In the genomic region with DNA sequence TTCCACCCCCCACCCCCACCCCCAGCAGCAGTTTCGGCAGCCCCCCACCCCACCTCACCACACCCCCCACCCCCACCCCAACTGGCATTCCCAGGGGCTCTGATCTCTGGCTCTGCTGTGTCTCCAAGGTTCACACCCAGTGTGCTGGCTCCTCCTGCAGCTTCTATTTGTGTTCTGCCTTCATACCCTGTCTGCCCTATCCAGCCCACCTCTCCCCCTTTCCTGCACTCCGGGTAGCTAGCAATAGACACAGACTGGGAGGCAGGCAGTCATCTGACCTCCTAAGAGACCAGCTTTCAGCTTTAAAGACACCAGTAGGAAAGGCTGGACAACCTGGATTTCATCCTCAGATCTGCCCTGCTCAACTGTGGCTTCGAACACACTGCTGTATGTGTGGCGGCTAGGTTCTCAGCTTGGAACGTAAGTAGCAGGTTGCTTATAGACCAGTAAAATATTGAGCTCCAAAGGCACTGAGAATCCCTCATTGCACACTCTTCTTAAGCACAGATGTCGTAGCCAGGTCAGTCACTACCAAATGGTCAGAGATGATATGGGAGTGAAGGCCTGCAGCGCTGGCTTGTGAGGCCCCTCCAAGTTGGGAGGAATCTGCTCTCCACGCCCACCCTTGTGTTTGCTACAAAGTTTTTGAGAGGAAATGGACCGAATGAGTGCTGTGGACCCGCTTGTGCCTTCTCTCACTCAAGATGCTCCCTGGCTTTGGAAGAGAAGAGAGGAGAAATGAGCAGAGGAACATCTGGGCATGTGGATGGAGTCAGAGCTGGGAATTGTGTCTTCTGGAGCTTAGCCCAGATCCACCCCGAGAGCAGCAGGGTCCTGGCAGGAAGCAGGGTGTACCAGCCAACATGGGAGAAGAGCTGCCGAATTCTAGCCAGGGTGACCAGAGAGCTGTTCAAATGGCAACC, we compare ENCODE assay signal across 9 mouse cellular contexts.
DNase-seq lines count a peak whose midpoint lies in the region; ATAC-seq and TF ChIP-seq lines count a peak whose summit lies in the region.
"Had no signal": no experiment of that assay in that cellular context is flagged by ENCODE, and none has a peak within 500 bp of the region (broad histone marks: within the 10 kb centered on the region; RNA-seq: fewer than 3 reads in every experiment).

No protein-coding gene starts in this region.

- no peak for TF ChIP-seq POLR2A in cerebellum, adult 2 months (IDR thresholded peaks at IDR 0.05; ENCODE audit: borderline replicate concordance, insufficient read depth, low read length)

- ATAC-seq in embryonic facial prominence, embryonic 13.5 days (ENCODE audit: insufficient number of reproducible peaks, insufficient read depth, low FRiP score, low TSS enrichment, low read depth), result no peak
- peak; percentile 52; the same call in 1 of the 2 replicates for ATAC-seq in midbrain, embryonic 11.5 days (ENCODE audit: low FRiP score)

- peak; percentile 26 to 34 for DNase-seq in cerebellum, adult 2 months
- no peak for DNase-seq in cerebellum, postnatal 36 days
- peak; percentile 74 to 76 for DNase-seq in heart, postnatal 10 days
- peak; percentile 87 for DNase-seq in midbrain, embryonic 11.5 days (ENCODE audit: low spot score, missing footprints)
- no peak for DNase-seq in testis, postnatal 14 days (ENCODE audit: low spot score)
- no peak for DNase-seq in right cerebral cortex, postnatal 14 days
- no peak for DNase-seq in layer of hippocampus, adult 18-20 months (ENCODE audit: low spot score in 2 of 2)

- H3K4me2 ChIP-seq in embryonic facial prominence, embryonic 13.5 days, result peak overlapping the region; percentile 53
- no peak overlapping the region for H3K4me2 ChIP-seq in midbrain, embryonic 11.5 days

- 58% methylated on average over 12 of the region's 12 CpGs for WGBS in cerebellum, adult 2 months
- WGBS in embryonic facial prominence, embryonic 13.5 days, result 52% methylated on average over 12 of the region's 12 CpGs
- WGBS in midbrain, embryonic 11.5 days, result 60% methylated on average over 12 of the region's 12 CpGs

- H3K27me3 ChIP-seq in cerebellum, adult 2 months (ENCODE audit: control insufficient read depth, insufficient read depth, low read length), result no peaks in the 10 kb centered on the region
- H3K27me3 ChIP-seq in embryonic facial prominence, embryonic 13.5 days, result peaks cover 3% of the 10 kb centered on the region; the same call in 1 of the 2 replicates
- H3K27me3 ChIP-seq in midbrain, embryonic 11.5 days (ENCODE audit: control insufficient read depth, insufficient read depth, low read length), result no peaks in the 10 kb centered on the region

- no peak for TF ChIP-seq CTCF in cerebellum, adult 2 months (IDR thresholded peaks at IDR 0.05; ENCODE audit: borderline replicate concordance, insufficient read depth, low read depth, low read length)

- H3K4me3 ChIP-seq in cerebellum, adult 2 months (replicated peaks; ENCODE audit: insufficient read depth, low read depth, low read length), result no peak overlapping the region
- peak overlapping the region; percentile 13; the same call in 1 of the 2 replicates for H3K4me3 ChIP-seq in embryonic facial prominence, embryonic 13.5 days
- H3K4me3 ChIP-seq in midbrain, embryonic 11.5 days (ENCODE audit: low read depth, low read length), result no peak overlapping the region
- H3K4me3 ChIP-seq: erythroblast, embryonic 14.5 days had no signal

- H3K27ac ChIP-seq in cerebellum, adult 2 months (ENCODE audit: insufficient read depth, low read length), result no peak overlapping the region
- 0 out of 2 replicates have a peak overlapping the region, but pooled peaks have one; percentile 29 for H3K27ac ChIP-seq in embryonic facial prominence, embryonic 13.5 days
- H3K27ac ChIP-seq in midbrain, embryonic 11.5 days (ENCODE audit: low read depth, low read length), result no peak overlapping the region

- intact Hi-C loops in heart, postnatal 10 days (cut with DNase I), result loop anchor here (2.0 kb wide), 1 partner anchor 186 kb away; a partner anchor contains a TSS

- no peaks in the 10 kb centered on the region for H3K9me3 ChIP-seq in embryonic facial prominence, embryonic 13.5 days
- H3K9me3 ChIP-seq in midbrain, embryonic 11.5 days (ENCODE audit: control insufficient read depth, low read length), result no peaks in the 10 kb centered on the region

- H3K9ac ChIP-seq in embryonic facial prominence, embryonic 13.5 days, result no peak overlapping the region
- no peak overlapping the region for H3K9ac ChIP-seq in midbrain, embryonic 11.5 days (ENCODE audit: low read length)

- no peaks in the 10 kb centered on the region for H3K36me3 ChIP-seq in embryonic facial prominence, embryonic 13.5 days
- no peaks in the 10 kb centered on the region for H3K36me3 ChIP-seq in midbrain, embryonic 11.5 days (ENCODE audit: control insufficient read depth, insufficient read depth, low read length)

- peaks cover 18% of the 10 kb centered on the region for H3K4me1 ChIP-seq in cerebellum, adult 2 months (ENCODE audit: control insufficient read depth, insufficient read depth, low read length)
- peaks cover 40% of the 10 kb centered on the region for H3K4me1 ChIP-seq in embryonic facial prominence, embryonic 13.5 days
- H3K4me1 ChIP-seq in midbrain, embryonic 11.5 days (ENCODE audit: control insufficient read depth, insufficient read depth, low read length), result peaks cover 7% of the 10 kb centered on the region

Comparison
In these comparisons a context has a peak if more than half of its experiments do, and no peak if none do; other contexts are left out.
1. DNase-seq: peak in cerebellum, adult 2 months (2 of 2), heart, postnatal 10 days (2 of 2) and midbrain, embryonic 11.5 days (single experiment); none in cerebellum, postnatal 36 days (0 of 2), testis, postnatal 14 days (single experiment), right cerebral cortex, postnatal 14 days (single experiment) and layer of hippocampus, adult 18-20 months (0 of 2).